Mouse (Mus musculus) midbrain, embryonic 15.5 days (tissue): ENCODE data around the gene Tex50. TPM values are rescaled to one million over a fixed set of nuclear protein-coding genes. Genes with fewer than 3 reads are reported as not detected.
"Not testable (repeated sequence)": the region's sequence is repeated elsewhere in the genome, so short reads cannot be mapped to it uniquely, and the experiment has no call there.

Experiments
- ATAC-seq: fragments of 200-750 bp; cut with Nextera tagmentation; replicated peaks from 2 replicates; pipeline ENCODE4 v1.8.0; 2017; ENCODE audit warnings: moderate TSS enrichment
- H3K27ac ChIP-seq: fragments of 300-500 bp; sonication (generic); 2 replicates; pipeline ENCODE4 v1.5.1; 2015; ENCODE audit warnings: mild to moderate bottlenecking, inconsistent platforms
- H3K27me3 ChIP-seq: fragments of 300-500 bp; sonication (generic); replicated peaks from 2 replicates; pipeline ENCODE4 v1.6.1; 2015; ENCODE audit warnings: inconsistent platforms
- H3K36me3 ChIP-seq: fragments of 300-500 bp; sonication (generic); replicated peaks from 2 replicates; pipeline ENCODE4 v1.6.1; 2015; ENCODE audit warnings: inconsistent platforms
- H3K4me1 ChIP-seq: fragments of 300-500 bp; sonication (generic); 2 replicates; pipeline ENCODE4 v1.6.1; 2015; ENCODE audit warnings: inconsistent platforms
- H3K4me2 ChIP-seq: fragments of 300-500 bp; sonication (generic); 2 replicates; pipeline ENCODE4 v1.6.1; 2015; ENCODE audit warnings: inconsistent platforms, mild to moderate bottlenecking, moderate library complexity
- H3K4me3 ChIP-seq: fragments of 300-500 bp; sonication (generic); 2 replicates; pipeline ENCODE4 v1.5.1; 2015; ENCODE audit warnings: mild to moderate bottlenecking, inconsistent platforms
- H3K9ac ChIP-seq: fragments of 300-500 bp; sonication (generic); 2 replicates; pipeline ENCODE4 v1.6.1; 2015; ENCODE audit warnings: mild to moderate bottlenecking, inconsistent platforms
- H3K9me3 ChIP-seq: fragments of 300-500 bp; sonication (generic); 2 replicates; pipeline ENCODE4 v1.6.1; 2016; ENCODE audit warnings: inconsistent platforms
- WGBS: fragments of 180-500 bp; shearing (Covaris S2); methylation state at CpG from one replicate; pipeline ENCODE4 v1.1.7; 2015; ENCODE audit warnings: mixed read lengths; 5-methylcytosine and 5-hydroxymethylcytosine counted together
- polyA plus RNA-seq: library from polyadenylated mRNA; unstranded; fragments of >200 nt; fragmentation: Nextera tagmentation; extraction: Ambion mirVana; gene quantifications from 2 replicates; pipeline ENCODE4 v1.2.1, GENCODE M21; 2015

Tex50 gene
- polyA plus RNA-seq = 1.0 and 1.3 TPM in 2 replicates

GRCm38 (mm10) chr1:161159214-161159613 lies at the start of gene Tex50:
TSS of gene Tex50 (minus strand) at chr1:161159314.
- Histone ChIP-seq H3K4me2 (no peak within 1 kb of the TSS), H3K9ac (no peak within 1 kb of the TSS), H3K27me3 (no peaks in the 10 kb centered on the region), H3K36me3 (no peaks in the 10 kb centered on the region), H3K4me1 (no peaks in the 10 kb centered on the region), H3K9me3 (no peaks in the 10 kb centered on the region), H3K27ac (no peak within 1 kb of the TSS), H3K4me3 (no peak within 1 kb of the TSS)
- WGBS = 91% methylated on average over 3 of the region's 3 CpGs
- ATAC-seq = no peak

DNA sequence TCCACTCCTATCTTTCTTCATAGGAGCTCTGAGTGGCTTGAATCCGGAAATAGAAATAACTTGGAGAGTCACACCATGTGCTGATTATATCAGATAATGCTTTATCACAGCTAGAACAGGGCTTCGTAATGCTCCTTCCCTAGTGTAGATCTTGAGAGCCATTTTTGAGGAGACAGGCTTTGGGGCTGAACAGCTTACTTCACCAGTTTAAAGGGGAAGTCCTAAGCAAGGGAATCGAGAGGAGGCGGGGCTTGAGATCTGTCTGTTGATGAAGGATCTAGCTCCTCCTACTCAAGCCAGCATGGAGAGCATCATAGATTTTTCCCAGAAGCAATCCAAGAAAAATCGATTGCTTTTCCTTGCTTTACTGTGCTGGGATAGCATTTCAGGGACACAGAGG lies 40.7 kb upstream of the Tex50 start:
- H3K36me3 ChIP-seq = no peaks in the 10 kb centered on the region
- 80% methylated on average over 5 of the region's 5 CpGs for WGBS
- no peak overlapping the region for H3K27ac ChIP-seq
- H3K27me3 ChIP-seq = no peaks in the 10 kb centered on the region
- no peak overlapping the region for H3K4me3 ChIP-seq
- H3K9me3 ChIP-seq = no peaks in the 10 kb centered on the region
- H3K9ac ChIP-seq = no peak overlapping the region
- ATAC-seq = no peak
- no peak overlapping the region for H3K4me2 ChIP-seq
- H3K4me1 ChIP-seq = peaks cover 8% of the 10 kb centered on the region

- not testable (repeated sequence) for H3K36me3 ChIP-seq, H3K27me3 ChIP-seq, ATAC-seq, H3K4me1 ChIP-seq, H3K9me3 ChIP-seq
- H3K27ac ChIP-seq = peak overlapping the region; percentile 54; the same call in 1 of the 2 replicates
- H3K4me3 ChIP-seq = peak overlapping the region; percentile 32
- H3K9ac ChIP-seq = peak overlapping the region; percentile 16; the same call in 1 of the 2 replicates
- 47% methylated on average over 11 of the region's 11 CpGs for WGBS
- H3K4me2 ChIP-seq = peak overlapping the region; percentile 51
Measured at GRCm38 (mm10) chr1:161196364-161196763, 37.2 kb upstream of the Tex50 start.

DNA sequence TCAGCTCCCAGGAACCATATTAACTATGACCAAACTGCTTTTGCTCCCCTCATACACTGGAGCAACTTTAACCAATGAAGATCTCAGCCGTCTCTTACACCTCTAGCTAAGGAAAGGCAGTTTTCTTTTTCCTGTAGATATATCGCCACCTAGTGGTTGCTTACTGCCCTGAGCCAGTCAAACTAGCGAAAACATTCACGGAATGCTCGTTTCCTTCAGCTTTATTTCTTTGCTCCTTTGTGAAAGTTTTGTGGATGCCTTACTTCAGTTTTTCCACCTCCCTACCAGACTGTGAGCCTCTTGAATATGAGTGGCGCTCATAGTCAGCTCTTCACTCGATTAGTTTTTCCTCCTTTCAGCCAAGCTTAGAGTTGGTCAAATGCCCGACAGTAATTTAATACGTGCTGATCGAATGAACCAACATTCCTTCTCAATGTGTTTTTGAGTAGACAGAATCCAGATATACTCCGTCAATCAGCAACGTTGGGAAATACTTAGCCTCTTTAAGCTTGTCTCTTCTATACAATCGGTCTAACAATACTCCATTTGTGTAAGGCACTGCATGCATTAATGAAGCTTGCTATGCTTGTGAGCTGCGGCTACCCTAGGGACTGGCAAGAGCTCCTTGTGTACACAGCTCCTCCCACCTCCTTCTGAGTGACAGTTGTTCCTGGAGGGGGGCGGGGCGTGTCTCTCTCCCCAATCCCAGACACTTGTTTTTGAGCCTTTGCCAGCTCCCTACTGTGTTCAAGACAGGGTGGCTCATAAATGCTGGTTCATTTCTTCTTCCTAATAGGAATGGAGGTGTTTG lies 36.6 kb upstream of the Tex50 start:
- Histone ChIP-seq H3K27me3 (no peaks in the 10 kb centered on the region), H3K9me3 (no peaks in the 10 kb centered on the region), H3K27ac (peak overlapping the region; percentile 54; the same call in 1 of the 2 replicates), H3K36me3 (no peaks in the 10 kb centered on the region), H3K4me2 (peak overlapping the region; percentile 51), H3K4me3 (peak overlapping the region; percentile 32), H3K9ac (peak overlapping the region; percentile 16; the same call in 1 of the 2 replicates), H3K4me1 (peaks cover 8% of the 10 kb centered on the region)
- ATAC-seq = peak; percentile 98
- under 1% methylated on average over 16 of the region's 16 CpGs for WGBS

DNA sequence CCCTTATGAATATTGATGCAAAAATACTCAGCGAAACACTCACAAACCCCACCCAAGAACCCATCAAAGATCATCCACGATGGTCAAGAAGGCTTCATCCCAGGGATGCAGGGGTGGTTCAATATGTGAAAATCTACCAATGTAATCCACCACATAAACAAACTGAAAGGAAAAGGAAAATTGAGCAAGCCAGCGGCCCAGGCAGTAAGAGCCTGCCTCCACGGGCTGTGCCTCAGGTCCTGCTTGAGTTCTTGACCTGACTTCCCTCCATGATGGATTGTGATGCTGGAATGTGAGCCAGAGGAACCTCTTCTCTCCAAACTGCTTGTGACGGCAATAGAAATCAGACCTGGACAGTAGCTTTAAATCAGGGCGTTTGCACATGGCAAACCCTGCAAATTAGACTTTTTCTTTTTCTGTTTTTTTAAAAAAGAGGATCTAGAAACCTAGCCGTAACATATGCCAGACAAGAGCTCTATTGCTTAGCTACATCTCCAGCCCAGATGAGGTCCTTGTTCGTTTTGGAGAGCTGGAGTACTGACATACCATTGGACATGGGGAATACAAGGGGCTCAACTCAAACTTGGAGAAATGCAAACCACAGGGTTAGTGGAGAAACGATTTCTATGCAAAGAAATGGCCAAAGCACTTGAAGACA lies 31.3 kb upstream of the Tex50 start:
- H3K9ac ChIP-seq = no peak overlapping the region
- H3K36me3 ChIP-seq = no peaks in the 10 kb centered on the region
- no peaks in the 10 kb centered on the region for H3K27me3 ChIP-seq
- peaks cover 4% of the 10 kb centered on the region; the same call in 1 of the 2 replicates for H3K4me1 ChIP-seq
- H3K4me3 ChIP-seq = no peak overlapping the region
- ATAC-seq = no peak
- H3K9me3 ChIP-seq = no peaks in the 10 kb centered on the region; the same call in 1 of the 2 replicates
- no peak overlapping the region for H3K27ac ChIP-seq
- H3K4me2 ChIP-seq = no peak overlapping the region
- 79% methylated on average over 9 of the region's 9 CpGs for WGBS

- Histone ChIP-seq H3K9ac (no peak overlapping the region), H3K36me3 (no peaks in the 10 kb centered on the region), H3K4me3 (no peak overlapping the region), H3K27me3 (no peaks in the 10 kb centered on the region), H3K4me1 (no peaks in the 10 kb centered on the region), H3K9me3 (no peaks in the 10 kb centered on the region; the same call in 1 of the 2 replicates), H3K27ac (no peak overlapping the region), H3K4me2 (no peak overlapping the region)
- 84% methylated on average over 3 of the region's 3 CpGs for WGBS
- ATAC-seq = no peak
Measured at GRCm38 (mm10) chr1:161185431-161185830, 26.3 kb upstream of the Tex50 start.

DNA sequence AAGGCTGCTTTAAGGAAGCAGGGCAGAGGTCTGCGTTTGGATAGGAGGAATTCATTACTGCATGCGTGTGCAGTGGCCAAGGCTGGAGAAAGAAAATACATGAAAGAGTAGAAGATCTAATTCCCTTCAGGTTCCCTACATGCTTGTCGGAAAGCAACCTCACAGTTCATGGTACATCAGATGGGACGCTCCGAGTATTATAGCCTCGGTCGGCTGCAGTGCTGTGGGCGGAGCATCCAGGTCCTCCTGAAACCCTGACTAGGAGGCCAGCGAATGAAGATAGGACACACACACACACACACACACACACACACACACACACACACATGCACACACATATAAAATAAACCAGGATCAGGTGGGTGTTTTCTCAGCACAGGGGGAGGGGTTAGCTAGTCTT lies 24.6 kb upstream of the Tex50 start:
- H3K4me3 ChIP-seq = no peak overlapping the region
- no peak overlapping the region for H3K27ac ChIP-seq
- no peak for ATAC-seq
- no peaks in the 10 kb centered on the region for H3K9me3 ChIP-seq
- H3K9ac ChIP-seq = no peak overlapping the region
- WGBS = 78% methylated on average over 9 of the region's 9 CpGs
- H3K4me2 ChIP-seq = no peak overlapping the region
- H3K4me1 ChIP-seq = no peaks in the 10 kb centered on the region
- no peaks in the 10 kb centered on the region for H3K36me3 ChIP-seq
- H3K27me3 ChIP-seq = no peaks in the 10 kb centered on the region

GRCm38 (mm10) chr1:161182386-161182785 lies 23.3 kb upstream of the Tex50 start:
- no peak for ATAC-seq

GRCm38 (mm10) chr1:161180674-161181073 lies 21.6 kb upstream of the Tex50 start:
- no peak for ATAC-seq
- 57% methylated on average over 8 of the region's 8 CpGs for WGBS
- H3K9me3 ChIP-seq = no peaks in the 10 kb centered on the region
- H3K4me3 ChIP-seq = no peak overlapping the region
- H3K36me3 ChIP-seq = no peaks in the 10 kb centered on the region
- no peaks in the 10 kb centered on the region for H3K27me3 ChIP-seq
- no peaks in the 10 kb centered on the region for H3K4me1 ChIP-seq
- no peak overlapping the region for H3K9ac ChIP-seq
- no peak overlapping the region for H3K27ac ChIP-seq
- no peak overlapping the region for H3K4me2 ChIP-seq

More at GRCm38 (mm10) chr1:161182386-161182785, 23.3 kb upstream of the Tex50 start:
- no peaks in the 10 kb centered on the region for H3K4me1 ChIP-seq
- no peak overlapping the region for H3K27ac ChIP-seq
- no peak overlapping the region for H3K4me3 ChIP-seq
- H3K27me3 ChIP-seq = no peaks in the 10 kb centered on the region
- no peaks in the 10 kb centered on the region for H3K36me3 ChIP-seq
- no peak overlapping the region for H3K9ac ChIP-seq
- H3K4me2 ChIP-seq = no peak overlapping the region
- H3K9me3 ChIP-seq = no peaks in the 10 kb centered on the region
- 89% methylated on average over 9 of the region's 9 CpGs for WGBS

- Histone ChIP-seq H3K27me3 (0 out of 2 replicates have a peak, but pooled peaks cover 16% of the 10 kb centered on the region), H3K9me3 (no peaks in the 10 kb centered on the region), H3K36me3 (no peaks in the 10 kb centered on the region), H3K4me2 (peak overlapping the region; percentile 87), H3K4me1 (peaks cover 6% of the 10 kb centered on the region; the same call in 1 of the 2 replicates), H3K9ac (peak overlapping the region; percentile 58), H3K4me3 (peak overlapping the region; percentile 54), H3K27ac (no peak overlapping the region)
- ATAC-seq = peak; percentile 97
- WGBS = under 1% methylated on average over 40 of the region's 40 CpGs
Measured at GRCm38 (mm10) chr1:161170651-161171050, 11.5 kb upstream of the Tex50 start.

DNA sequence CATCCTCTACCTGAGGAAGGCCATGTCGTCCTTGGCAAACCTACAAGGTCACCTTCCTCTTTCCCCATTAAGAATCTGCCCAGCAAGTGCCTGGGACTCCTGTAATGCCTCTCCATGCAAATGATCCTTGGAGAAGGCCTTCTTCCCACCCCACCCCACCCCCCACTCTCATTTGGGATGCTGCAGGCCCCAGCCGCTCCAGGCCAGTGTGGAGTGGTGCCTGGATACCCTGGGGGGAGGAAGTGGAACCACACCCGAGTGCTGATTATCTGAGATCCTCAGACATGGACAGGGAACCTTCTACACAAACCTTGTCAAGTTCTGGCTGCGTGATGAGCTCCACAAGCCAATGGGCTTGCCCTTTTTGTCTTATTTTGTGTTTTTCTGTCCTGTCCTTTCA lies 1.2 kb upstream of the Tex50 start:
- Histone ChIP-seq H3K4me2 (no peak overlapping the region), H3K4me1 (no peaks in the 10 kb centered on the region), H3K9ac (no peak overlapping the region), H3K27ac (no peak overlapping the region), H3K27me3 (no peaks in the 10 kb centered on the region), H3K4me3 (no peak overlapping the region), H3K36me3 (no peaks in the 10 kb centered on the region), H3K9me3 (no peaks in the 10 kb centered on the region)
- ATAC-seq = no peak
- WGBS = 61% methylated on average over 4 of the region's 4 CpGs

GRCm38 (mm10) chr1:161156546-161156945 lies 2.6 kb downstream of the Tex50 start:
- Histone ChIP-seq H3K4me2 (no peak overlapping the region), H3K4me1 (no peaks in the 10 kb centered on the region), H3K27me3 (no peaks in the 10 kb centered on the region), H3K9me3 (no peaks in the 10 kb centered on the region), H3K4me3 (no peak overlapping the region), H3K9ac (no peak overlapping the region), H3K36me3 (no peaks in the 10 kb centered on the region), H3K27ac (no peak overlapping the region)
- WGBS = 84% methylated on average over 10 of the region's 10 CpGs
- ATAC-seq = no peak
